Mouse (Mus musculus) cerebellum, adult 2 months (tissue): Measurements from ENCODE around the gene Tnfsf10. TPM values are rescaled to one million over a fixed set of nuclear protein-coding genes. Genes with fewer than 3 reads are reported as not detected.

Experiments
- DNase-seq, 2 experiments: peaks; one replicate each; pipeline ENCODE4 v3.0.0; 2021
- H3K27ac ChIP-seq: fragments of 200-500 bp; 2 replicates; pipeline ENCODE4 v1.5.1; 2012; ENCODE audit warnings: low read length, control low read depth, inconsistent platforms; ENCODE audit not compliant: insufficient read depth
- H3K27me3 ChIP-seq: fragments of 200-500 bp; 2 replicates; pipeline ENCODE4 v1.6.1; 2012; ENCODE audit warnings: inconsistent platforms, mild to moderate bottlenecking, low read length, moderate library complexity; ENCODE audit not compliant: control insufficient read depth, insufficient read depth
- H3K4me1 ChIP-seq: fragments of 200-500 bp; 2 replicates; pipeline ENCODE4 v1.6.1; 2011; ENCODE audit warnings: low read length; ENCODE audit not compliant: control insufficient read depth, insufficient read depth
- H3K4me3 ChIP-seq: fragments of 200-500 bp; replicated peaks from 2 replicates; pipeline ENCODE3; 2011; ENCODE audit warnings: mild to moderate bottlenecking, low read depth, low read length, control low read depth; ENCODE audit not compliant: insufficient read depth
- CTCF ChIP-seq: fragments of 200-500 bp; IDR thresholded peaks from 2 replicates; pipeline ENCODE4 v1.5.1; 2011; ENCODE audit warnings: low read depth, mild to moderate bottlenecking, control low read depth, low read length, moderate library complexity, borderline replicate concordance; ENCODE audit not compliant: insufficient read depth
- POLR2A ChIP-seq: fragments of 200-500 bp; IDR thresholded peaks from 2 replicates; pipeline ENCODE4 v1.6.1; 2011; ENCODE audit warnings: low read length, control low read depth, borderline replicate concordance; ENCODE audit not compliant: insufficient read depth
- WGBS: fragments of 180-500 bp; shearing (Covaris S2); methylation state at CpG from one replicate; pipeline ENCODE4 v1.1.7; 2018; 5-methylcytosine and 5-hydroxymethylcytosine counted together
- polyA plus RNA-seq: library from polyadenylated mRNA; depleted of rRNA; stranded (reverse); fragments of >200 nt; gene quantifications from 2 replicates; pipeline ENCODE4 v1.2.3, GENCODE M21; 2012

Tnfsf10 gene
- polyA plus RNA-seq, 1 experiment, result 2.0 TPM

DNA sequence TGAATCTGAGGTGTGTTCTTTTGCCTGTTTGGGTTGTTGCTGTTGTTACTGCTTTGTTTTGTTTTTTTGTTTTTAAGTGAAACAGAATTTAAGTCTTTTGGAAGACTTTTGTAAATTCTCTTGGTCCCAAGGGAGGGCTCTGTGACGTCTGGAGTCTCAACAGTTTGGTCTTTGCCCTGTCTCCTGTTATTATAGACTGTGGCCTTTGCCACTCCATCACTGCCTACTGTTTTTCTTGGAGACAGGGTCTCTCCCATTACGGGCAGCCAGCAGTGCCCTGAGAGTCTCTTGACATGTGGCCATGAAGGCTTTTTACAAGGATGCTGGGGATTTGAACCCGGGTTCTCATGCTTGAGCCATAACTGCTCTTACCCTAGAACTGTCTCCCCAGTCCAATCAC is 22.1 kb downstream of the Tnfsf10 start:
- no peak overlapping the region for H3K4me3 ChIP-seq
- no peaks in the 10 kb centered on the region for H3K4me1 ChIP-seq
- H3K27me3 ChIP-seq, result no peaks in the 10 kb centered on the region
- no peak overlapping the region for H3K27ac ChIP-seq
- no peak for TF ChIP-seq POLR2A
- TF ChIP-seq CTCF, result no peak
- DNase-seq, result no peak
- WGBS, result 71% methylated on average over 3 of the region's 3 CpGs

DNA sequence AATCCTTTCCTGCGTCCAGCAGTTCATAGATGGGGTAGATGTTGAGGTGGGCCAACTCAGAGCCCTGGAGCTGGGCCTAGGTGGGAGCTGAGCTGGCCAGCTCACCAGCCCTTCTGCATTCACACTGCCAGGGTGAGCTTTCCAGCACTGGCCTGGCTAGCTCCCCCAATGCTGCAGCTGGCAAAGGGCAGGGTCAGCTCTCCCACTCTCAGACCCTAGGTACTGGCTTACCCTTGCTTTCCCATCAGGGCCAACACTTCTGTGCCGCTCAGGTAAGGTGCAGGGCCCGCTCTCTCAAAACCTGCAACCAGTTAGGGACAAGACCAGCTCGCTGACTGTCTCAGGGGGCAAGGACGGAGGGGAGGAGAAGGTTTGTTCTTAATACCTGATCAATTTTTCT is 23.9 kb downstream of the Tnfsf10 start:
- no peaks in the 10 kb centered on the region for H3K27me3 ChIP-seq
- H3K4me3 ChIP-seq, result no peak overlapping the region
- H3K27ac ChIP-seq, result no peak overlapping the region
- H3K4me1 ChIP-seq, result no peaks in the 10 kb centered on the region
- DNase-seq, result no peak
- TF ChIP-seq POLR2A, result no peak
- TF ChIP-seq CTCF, result no peak
- WGBS, result 89% methylated on average over 5 of the region's 5 CpGs

DNA sequence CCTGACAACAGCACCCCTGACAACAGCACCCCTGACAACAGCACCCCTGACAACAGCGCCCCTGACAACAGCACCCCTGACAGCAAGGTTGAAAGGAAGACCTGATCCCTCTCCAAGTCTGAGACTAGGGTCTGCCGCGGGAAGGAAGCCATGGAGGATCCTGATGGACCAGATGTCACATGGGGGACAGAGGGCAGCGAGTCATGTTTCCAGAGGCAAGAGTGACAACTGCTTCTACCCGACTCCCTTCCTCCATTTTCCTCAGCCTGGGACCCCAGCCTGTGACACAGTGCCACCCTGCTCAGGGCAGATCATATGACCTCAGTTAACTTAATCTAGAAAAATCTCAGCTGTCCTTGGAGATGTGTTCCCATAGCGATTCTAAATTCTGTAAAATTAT is 25.6 kb downstream of the Tnfsf10 start:
- Histone ChIP-seq H3K27me3 (no peaks in the 10 kb centered on the region), H3K27ac (no peak overlapping the region), H3K4me1 (no peaks in the 10 kb centered on the region), H3K4me3 (no peak overlapping the region)
- TF ChIP-seq POLR2A, result no peak
- no peak for TF ChIP-seq CTCF
- WGBS, result 25% methylated on average over 6 of the region's 6 CpGs
- no peak for DNase-seq

DNA sequence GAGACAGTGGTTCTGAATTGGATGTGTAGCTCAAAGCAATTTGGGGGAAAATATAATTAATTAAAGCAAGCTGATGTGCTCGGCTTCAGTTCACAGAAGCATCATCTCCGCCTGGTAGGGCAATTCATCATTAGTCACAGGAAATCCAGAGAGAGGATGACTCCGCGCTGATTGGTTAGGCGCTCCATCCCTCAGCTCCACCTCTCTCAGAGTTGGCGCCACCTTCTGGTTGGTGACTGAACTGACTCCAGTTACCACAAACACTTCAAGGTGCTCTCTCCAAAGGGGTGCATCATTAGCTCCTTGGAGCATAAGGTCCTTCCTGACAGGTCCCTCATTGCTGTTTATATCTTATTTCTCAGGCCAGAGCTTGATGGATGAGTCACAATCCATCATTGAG is 28.7 kb downstream of the Tnfsf10 start:
- no peak for DNase-seq
- Histone ChIP-seq H3K27me3 (no peaks in the 10 kb centered on the region), H3K4me1 (no peaks in the 10 kb centered on the region; the same call in 1 of the 2 replicates), H3K4me3 (no peak overlapping the region), H3K27ac (no peak overlapping the region)
- TF ChIP-seq CTCF (no peak), POLR2A (no peak)
- WGBS, result 77% methylated on average over 6 of the region's 6 CpGs

DNA sequence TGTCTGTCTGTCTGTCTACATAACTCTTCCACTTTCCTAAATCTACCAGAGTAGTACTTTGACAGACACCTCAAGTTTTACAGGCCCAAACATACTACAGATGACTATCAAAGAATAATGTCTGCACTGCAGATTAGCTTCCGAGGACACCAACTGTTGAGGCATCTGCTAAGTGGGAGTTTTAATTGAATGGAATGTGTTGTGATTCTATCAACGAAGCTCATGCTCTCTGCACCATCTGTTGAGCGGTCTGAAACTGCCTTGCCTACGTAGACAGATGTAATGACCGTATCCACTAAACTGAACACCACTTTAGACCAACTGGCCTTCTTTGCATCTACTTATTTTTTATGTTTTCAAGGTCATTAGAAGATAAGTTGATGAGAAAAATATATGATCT is 31.6 kb downstream of the Tnfsf10 start:
- Histone ChIP-seq H3K4me1 (no peaks in the 10 kb centered on the region; the same call in 1 of the 2 replicates), H3K4me3 (no peak overlapping the region), H3K27me3 (no peaks in the 10 kb centered on the region), H3K27ac (no peak overlapping the region)
- 19% methylated on average over 5 of the region's 5 CpGs for WGBS
- TF ChIP-seq CTCF (no peak), POLR2A (no peak)
- no peak for DNase-seq

DNA sequence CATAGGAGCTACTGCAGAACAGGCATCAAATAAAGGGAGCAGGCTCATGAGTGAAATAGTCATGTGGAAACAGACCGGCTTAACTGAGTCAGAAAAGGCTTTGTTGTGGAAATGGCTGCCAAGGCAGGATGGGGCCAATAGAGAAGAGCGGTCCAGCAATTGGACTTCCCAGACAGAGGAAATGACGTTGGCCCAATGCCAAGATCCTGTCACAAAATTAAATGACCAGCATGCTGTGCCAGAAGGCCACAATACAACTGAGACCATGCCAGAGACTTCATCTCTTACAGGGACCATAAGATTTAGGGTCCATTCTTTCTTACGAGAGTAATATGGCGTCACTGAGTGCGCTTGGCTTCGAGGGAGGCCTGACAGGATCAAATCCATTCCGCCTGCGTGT is 34.3 kb downstream of the Tnfsf10 start:
- Histone ChIP-seq H3K4me1 (no peaks in the 10 kb centered on the region; the same call in 1 of the 2 replicates), H3K27me3 (no peaks in the 10 kb centered on the region), H3K4me3 (no peak overlapping the region), H3K27ac (no peak overlapping the region)
- WGBS, result 21% methylated on average over 9 of the region's 9 CpGs
- TF ChIP-seq CTCF (no peak), POLR2A (no peak)
- no peak for DNase-seq

DNA sequence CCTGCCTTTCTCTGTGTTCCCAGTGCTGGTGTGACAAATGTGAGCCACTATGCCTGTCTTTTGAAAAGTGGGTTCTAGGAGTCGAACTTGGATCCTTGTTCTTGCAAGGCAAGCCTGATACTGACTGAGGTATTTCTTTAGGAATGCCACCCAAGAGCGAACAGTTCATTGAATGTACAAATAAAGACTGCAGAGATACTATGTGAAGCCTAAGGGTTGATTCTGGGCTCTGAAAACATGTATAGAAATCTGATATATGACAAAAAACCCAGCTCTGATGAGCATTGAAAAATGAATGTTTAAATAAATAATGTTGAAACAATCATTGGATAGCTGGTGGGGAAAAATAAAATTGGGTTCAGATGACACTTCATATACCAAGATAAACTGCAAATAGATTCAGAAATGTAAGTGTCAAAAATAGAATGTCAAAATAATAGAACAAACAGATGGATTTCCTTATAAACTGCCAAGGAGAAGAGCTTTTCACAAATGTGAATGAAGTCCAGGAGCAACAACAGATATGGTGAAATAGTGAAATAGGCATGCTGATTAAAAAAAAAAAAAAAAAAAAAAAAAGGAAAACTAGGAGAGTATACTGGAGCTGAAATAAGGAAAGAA is 42.4 kb downstream of the Tnfsf10 start:
- no peak overlapping the region for H3K27ac ChIP-seq
- DNase-seq, result no peak
- WGBS, result 92% methylated on average over 2 of the region's 2 CpGs
- no peak overlapping the region for H3K4me3 ChIP-seq
- TF ChIP-seq POLR2A, result no peak
- TF ChIP-seq CTCF, result no peak
- no peaks in the 10 kb centered on the region for H3K4me1 ChIP-seq
- no peaks in the 10 kb centered on the region for H3K27me3 ChIP-seq

DNA sequence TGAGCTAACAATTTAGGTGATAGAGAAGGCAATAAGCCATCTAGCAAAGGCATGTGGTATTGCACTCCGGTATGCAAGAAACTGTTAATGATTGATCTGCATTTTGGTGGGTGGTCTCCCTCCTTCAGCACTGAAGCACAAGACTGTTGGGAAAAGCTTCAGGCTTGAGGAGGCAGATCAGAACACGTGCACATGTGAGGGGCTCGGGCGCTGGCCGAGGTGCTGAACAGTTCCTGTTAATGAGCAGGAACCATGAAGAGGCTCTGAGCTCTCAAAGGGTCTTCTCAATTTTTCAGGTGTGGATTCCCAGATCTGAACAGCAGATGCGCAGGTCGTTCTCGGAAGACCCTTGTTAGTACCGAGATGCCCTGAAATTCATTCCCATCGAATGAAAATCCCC is 53.3 kb downstream of the Tnfsf10 start:
- no peak overlapping the region for H3K27ac ChIP-seq
- peaks cover 3% of the 10 kb centered on the region; the same call in 1 of the 2 replicates for H3K4me1 ChIP-seq
- DNase-seq, result no peak
- no peaks in the 10 kb centered on the region; the same call in 1 of the 2 replicates for H3K27me3 ChIP-seq
- 5% methylated on average over 10 of the region's 10 CpGs for WGBS
- TF ChIP-seq POLR2A (no peak), CTCF (no peak)
- no peak overlapping the region for H3K4me3 ChIP-seq
